13 mouse cellular contexts compared by ENCODE assay signal in the genomic region with DNA sequence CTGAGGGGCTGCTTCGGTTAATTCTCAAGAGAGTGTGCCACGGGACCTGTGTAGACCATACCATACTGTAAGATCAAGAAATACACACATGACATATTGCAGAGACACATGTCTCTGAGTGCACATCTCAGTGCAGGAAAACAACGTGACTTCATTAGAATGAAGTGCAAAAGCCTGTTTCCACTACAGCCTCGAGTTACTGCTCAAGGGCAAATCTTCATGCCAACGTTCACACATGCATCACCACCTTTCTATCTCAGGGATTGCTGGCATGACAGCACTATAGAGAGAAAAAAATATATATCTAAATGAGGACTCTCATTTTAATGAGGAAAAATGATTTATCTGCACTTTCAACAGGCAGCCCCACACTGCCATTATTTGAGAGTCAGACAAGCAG. TPM values are rescaled to one million over a fixed set of nuclear protein-coding genes. Genes with fewer than 3 reads are reported as not detected.
A peak's percentile ranks its signal among the peaks of the same experiment; 100 is the strongest.
DNase-seq lines count a peak whose midpoint lies in the region; ATAC-seq and TF ChIP-seq lines count a peak whose summit lies in the region.
"Had no signal": no experiment of that assay in that cellular context is flagged by ENCODE, and none has a peak within 500 bp of the region (broad histone marks: within the 10 kb centered on the region; RNA-seq: fewer than 3 reads in every experiment).

No protein-coding gene starts in this region.

- H3K9me3 ChIP-seq in forebrain, embryonic 12.5 days: no peaks in the 10 kb centered on the region
- H3K9me3 ChIP-seq in forebrain, embryonic 11.5 days (ENCODE audit: control insufficient read depth, low read length): no peaks in the 10 kb centered on the region
- H3K9me3 ChIP-seq in midbrain, embryonic 10.5 days (replicated peaks): no peaks in the 10 kb centered on the region
- H3K9me3 ChIP-seq in midbrain, embryonic 11.5 days (ENCODE audit: control insufficient read depth, low read length): no peaks in the 10 kb centered on the region
- no peaks in the 10 kb centered on the region for H3K9me3 ChIP-seq in hindbrain, embryonic 15.5 days
- H3K9me3 ChIP-seq in neural tube, embryonic 13.5 days: no peaks in the 10 kb centered on the region
- H3K9me3 ChIP-seq: embryonic facial prominence, embryonic 15.5 days had no signal

- 67% methylated on average over 5 of the region's 5 CpGs for WGBS in forebrain, embryonic 12.5 days
- 81% methylated on average over 5 of the region's 5 CpGs for WGBS in forebrain, embryonic 11.5 days
- 86% methylated on average over 5 of the region's 5 CpGs for WGBS in midbrain, embryonic 10.5 days
- 84% methylated on average over 5 of the region's 5 CpGs for WGBS in midbrain, embryonic 11.5 days
- 56% methylated on average over 5 of the region's 5 CpGs for WGBS in hindbrain, embryonic 15.5 days
- WGBS in neural tube, embryonic 13.5 days: 44% methylated on average over 5 of the region's 5 CpGs

- no peak for TF ChIP-seq CTCF in layer of hippocampus, adult 2 months (conservative IDR thresholded peaks at IDR 0.05)

- no peak overlapping the region for H3K4me2 ChIP-seq in forebrain, embryonic 12.5 days
- no peak overlapping the region for H3K4me2 ChIP-seq in forebrain, embryonic 11.5 days (ENCODE audit: low read depth, low read length, severe bottlenecking)
- H3K4me2 ChIP-seq in midbrain, embryonic 11.5 days: no peak overlapping the region
- H3K4me2 ChIP-seq in hindbrain, embryonic 15.5 days: 0 out of 2 replicates have a peak overlapping the region, but pooled peaks have one; percentile 34
- peak overlapping the region; percentile 45; the same call in 1 of the 2 replicates for H3K4me2 ChIP-seq in neural tube, embryonic 13.5 days
- H3K4me2 ChIP-seq: embryonic facial prominence, embryonic 15.5 days had no signal

- no peak for ATAC-seq in forebrain, embryonic 12.5 days (ENCODE audit: low FRiP score)
- no peak for ATAC-seq in forebrain, embryonic 11.5 days (replicated peaks; ENCODE audit: low FRiP score)
- ATAC-seq in midbrain, embryonic 11.5 days (ENCODE audit: low FRiP score): no peak
- no peak for ATAC-seq in hindbrain, embryonic 15.5 days (ENCODE audit: low FRiP score, low read depth)
- peak; percentile 32; the same call in 1 of the 2 replicates for ATAC-seq in neural tube, embryonic 13.5 days (ENCODE audit: low read depth)

- no peak overlapping the region for H3K4me3 ChIP-seq in forebrain, embryonic 12.5 days (replicated peaks)
- no peak overlapping the region for H3K4me3 ChIP-seq in forebrain, embryonic 11.5 days (ENCODE audit: low read depth, low read length)
- no peak overlapping the region for H3K4me3 ChIP-seq in midbrain, embryonic 10.5 days
- H3K4me3 ChIP-seq in midbrain, embryonic 11.5 days (ENCODE audit: low read depth, low read length): no peak overlapping the region
- no peak overlapping the region for H3K4me3 ChIP-seq in hindbrain, embryonic 15.5 days
- no peak overlapping the region for H3K4me3 ChIP-seq in neural tube, embryonic 13.5 days
- H3K4me3 ChIP-seq in layer of hippocampus, adult 2 months: no peak overlapping the region
- H3K4me3 ChIP-seq: embryonic facial prominence, embryonic 15.5 days had no signal

- no peak overlapping the region for H3K9ac ChIP-seq in forebrain, embryonic 12.5 days
- H3K9ac ChIP-seq in forebrain, embryonic 11.5 days (ENCODE audit: low read length): no peak overlapping the region
- H3K9ac ChIP-seq in midbrain, embryonic 11.5 days (ENCODE audit: low read length): no peak overlapping the region
- no peak overlapping the region for H3K9ac ChIP-seq in hindbrain, embryonic 15.5 days
- H3K9ac ChIP-seq in neural tube, embryonic 13.5 days: peak overlapping the region; percentile 62; the same call in 1 of the 2 replicates
- H3K9ac ChIP-seq: embryonic facial prominence, embryonic 15.5 days had no signal

- H3K27me3 ChIP-seq in forebrain, embryonic 12.5 days: no peaks in the 10 kb centered on the region
- no peaks in the 10 kb centered on the region for H3K27me3 ChIP-seq in forebrain, embryonic 11.5 days (ENCODE audit: control insufficient read depth, insufficient read depth, low read length)
- no peaks in the 10 kb centered on the region for H3K27me3 ChIP-seq in midbrain, embryonic 10.5 days (ENCODE audit: low read depth, poor library complexity, severe bottlenecking)
- no peaks in the 10 kb centered on the region for H3K27me3 ChIP-seq in midbrain, embryonic 11.5 days (ENCODE audit: control insufficient read depth, insufficient read depth, low read length)
- no peaks in the 10 kb centered on the region for H3K27me3 ChIP-seq in hindbrain, embryonic 15.5 days
- H3K27me3 ChIP-seq in neural tube, embryonic 13.5 days: no peaks in the 10 kb centered on the region
- H3K27me3 ChIP-seq: embryonic facial prominence, embryonic 15.5 days had no signal

- peaks cover 22% of the 10 kb centered on the region for H3K4me1 ChIP-seq in forebrain, embryonic 12.5 days
- peaks cover 6% of the 10 kb centered on the region for H3K4me1 ChIP-seq in forebrain, embryonic 11.5 days (replicated peaks; ENCODE audit: control insufficient read depth, insufficient read depth, low read length)
- peaks cover 26% of the 10 kb centered on the region for H3K4me1 ChIP-seq in midbrain, embryonic 10.5 days
- no peaks in the 10 kb centered on the region for H3K4me1 ChIP-seq in midbrain, embryonic 11.5 days (ENCODE audit: control insufficient read depth, insufficient read depth, low read length)
- H3K4me1 ChIP-seq in hindbrain, embryonic 15.5 days (replicated peaks): peaks cover 11% of the 10 kb centered on the region
- H3K4me1 ChIP-seq in neural tube, embryonic 13.5 days (replicated peaks): peaks cover 17% of the 10 kb centered on the region

- peak overlapping the region; percentile 80 for H3K27ac ChIP-seq in forebrain, embryonic 12.5 days
- no peak overlapping the region for H3K27ac ChIP-seq in forebrain, embryonic 11.5 days (ENCODE audit: low read depth, low read length)
- peak overlapping the region; percentile 63; the same call in 1 of the 2 replicates for H3K27ac ChIP-seq in midbrain, embryonic 10.5 days (replicated peaks)
- H3K27ac ChIP-seq in midbrain, embryonic 11.5 days (ENCODE audit: low read depth, low read length): no peak overlapping the region
- H3K27ac ChIP-seq in hindbrain, embryonic 15.5 days (replicated peaks): peak overlapping the region; percentile 75
- peak overlapping the region; percentile 93 for H3K27ac ChIP-seq in neural tube, embryonic 13.5 days (replicated peaks)
- no peak overlapping the region for H3K27ac ChIP-seq in layer of hippocampus, adult 2 months
- H3K27ac ChIP-seq: embryonic facial prominence, embryonic 15.5 days had no signal

- no peak for DNase-seq in forebrain, embryonic 11.5 days (ENCODE audit: low spot score)
- no peak for DNase-seq in midbrain, embryonic 10.5 days (ENCODE audit: low spot score)
- DNase-seq in midbrain, embryonic 11.5 days (ENCODE audit: low spot score, missing footprints): no peak
- DNase-seq in layer of hippocampus, adult 2 months (ENCODE audit: low spot score in 2 of 2): no peak
- DNase-seq in MN1 (ENCODE audit: low spot score): no peak
- DNase-seq: cerebellum, adult 9-10 months; lung, adult 2 months had no signal

- no peaks in the 10 kb centered on the region for H3K36me3 ChIP-seq in forebrain, embryonic 12.5 days (replicated peaks)
- no peaks in the 10 kb centered on the region for H3K36me3 ChIP-seq in forebrain, embryonic 11.5 days (ENCODE audit: control insufficient read depth, insufficient read depth, low read length)
- no peaks in the 10 kb centered on the region for H3K36me3 ChIP-seq in midbrain, embryonic 10.5 days
- H3K36me3 ChIP-seq in midbrain, embryonic 11.5 days (ENCODE audit: control insufficient read depth, insufficient read depth, low read length): no peaks in the 10 kb centered on the region
- no peaks in the 10 kb centered on the region for H3K36me3 ChIP-seq in hindbrain, embryonic 15.5 days
- H3K36me3 ChIP-seq in neural tube, embryonic 13.5 days: no peaks in the 10 kb centered on the region
- H3K36me3 ChIP-seq: embryonic facial prominence, embryonic 15.5 days had no signal

RNA-seq across cellular contexts. Expression of a gene that starts 14.2 kb away (rescaled TPM):
- polyA plus RNA-seq in forebrain, embryonic 12.5 days (2016; fragmentation: Nextera tagmentation; extraction: Ambion mirVana): 701 and 760 TPM in 2 replicates
- polyA plus RNA-seq in forebrain, embryonic 11.5 days (2014; fragmentation: Nextera tagmentation; extraction: Ambion mirVana): 568 and 596 TPM in 2 replicates
- 260 and 367 TPM in 2 replicates for polyA plus RNA-seq in midbrain, embryonic 10.5 days (2016; fragmentation: Nextera tagmentation; extraction: Ambion mirVana)
- polyA plus RNA-seq in midbrain, embryonic 11.5 days (2014; fragmentation: Nextera tagmentation; extraction: Ambion mirVana): 618 and 725 TPM in 2 replicates
- polyA plus RNA-seq in hindbrain, embryonic 15.5 days (2015; fragmentation: Nextera tagmentation; extraction: Ambion mirVana): 278 and 318 TPM in 2 replicates
- 512 and 534 TPM in 2 replicates for polyA plus RNA-seq in neural tube, embryonic 13.5 days (2015; fragmentation: Nextera tagmentation; extraction: Ambion mirVana)
- total RNA-seq in layer of hippocampus, adult 2 months (2021): 10 to 100 TPM; 17.6 to 17.9 TPM
- total RNA-seq: liver, adult 2 months; monocyte, adult 5-6 weeks had no signal
- polyA plus RNA-seq: liver, adult 2 months had no signal

Comparison
In these comparisons a context has a peak if more than half of its experiments do, and no peak if none do; other contexts are left out.
1. H3K27ac ChIP-seq: peak in forebrain, embryonic 12.5 days (single experiment), midbrain, embryonic 10.5 days (single experiment), hindbrain, embryonic 15.5 days (single experiment) and neural tube, embryonic 13.5 days (single experiment); none in forebrain, embryonic 11.5 days (single experiment), midbrain, embryonic 11.5 days (single experiment) and layer of hippocampus, adult 2 months (single experiment).
2. H3K4me2 ChIP-seq: peak in hindbrain, embryonic 15.5 days (single experiment) and neural tube, embryonic 13.5 days (single experiment); none in forebrain, embryonic 12.5 days (single experiment), forebrain, embryonic 11.5 days (single experiment) and midbrain, embryonic 11.5 days (single experiment).